Mouse (Mus musculus) kidney, postnatal 14 days (tissue): ENCODE data around the gene Mrpl42.
"Not testable (repeated sequence)": the region's sequence is repeated elsewhere in the genome, so short reads cannot be mapped to it uniquely, and the experiment has no call there.

Experiments
- DNase-seq: peaks from one replicate; pipeline ENCODE4 v3.0.0; 2022; ENCODE audit warnings: mixed read lengths

The Mrpl42 gene

GRCm38 (mm10) chr10:95501463-95502081, at the start of gene Mrpl42:
TSS of gene Mrpl42 (minus strand) at chr10:95501940.
- peak; percentile 93 for DNase-seq

GRCm38 (mm10) chr10:95550506-95550905, 48.8 kb upstream of the Mrpl42 start:
- DNase-seq, result no peak

- not testable (repeated sequence) for DNase-seq
Observed at GRCm38 (mm10) chr10:95549080-95549479, 47.3 kb upstream of the Mrpl42 start.

DNA sequence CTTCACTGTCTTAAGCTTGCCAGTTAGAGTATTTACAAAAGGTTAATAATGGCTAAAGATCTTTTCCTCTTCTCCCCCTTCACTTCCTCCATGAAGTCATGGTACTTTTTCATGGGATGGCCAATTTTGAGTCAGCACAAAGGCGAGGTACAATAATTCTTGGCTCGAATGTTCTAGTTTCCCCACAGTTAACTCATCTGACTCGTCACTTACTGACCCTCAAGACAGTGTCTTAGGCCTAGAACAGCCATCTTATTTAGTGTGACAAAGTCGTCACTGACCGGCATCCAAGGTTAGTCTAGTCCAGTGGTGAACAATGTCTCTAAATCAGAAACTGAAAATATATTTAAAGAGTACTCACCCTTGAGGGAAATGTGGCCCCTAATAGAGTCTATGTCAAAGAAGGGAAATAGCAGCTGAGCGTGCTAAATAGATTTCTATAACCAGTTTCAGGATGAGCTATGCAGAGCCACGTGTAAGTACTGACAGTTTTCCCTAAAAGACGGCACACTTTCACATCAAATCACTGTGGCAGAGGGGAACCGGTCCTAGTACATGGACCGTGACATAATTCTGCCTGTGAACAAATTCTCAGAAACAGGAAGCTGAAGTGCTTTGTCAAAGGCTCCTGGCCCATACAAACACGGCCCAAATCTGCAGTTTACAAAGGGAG, 46.5 kb upstream of the Mrpl42 start:
- DNase-seq, result no peak

- no peak for DNase-seq
Observed at GRCm38 (mm10) chr10:95546178-95546577, 44.4 kb upstream of the Mrpl42 start.

DNA sequence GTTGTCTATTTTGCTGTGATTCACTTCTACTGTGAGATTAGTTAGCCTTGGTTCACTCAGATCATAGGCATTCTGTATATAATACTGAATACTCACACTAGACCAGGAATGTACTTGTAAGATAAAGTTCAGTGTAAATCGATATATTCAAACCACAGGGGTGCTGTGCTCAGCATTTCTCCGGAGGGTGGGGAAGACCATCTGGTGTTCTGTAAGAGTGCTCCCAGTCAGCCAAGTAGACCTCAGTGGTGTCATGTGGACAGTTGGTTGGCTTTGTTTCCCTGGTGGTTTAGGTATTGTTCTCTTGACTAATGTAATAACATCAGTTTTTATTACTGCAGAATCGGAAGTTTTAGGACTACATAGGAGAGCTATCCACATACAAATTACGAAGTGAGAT, 43.3 kb upstream of the Mrpl42 start:
- no peak for DNase-seq

DNA sequence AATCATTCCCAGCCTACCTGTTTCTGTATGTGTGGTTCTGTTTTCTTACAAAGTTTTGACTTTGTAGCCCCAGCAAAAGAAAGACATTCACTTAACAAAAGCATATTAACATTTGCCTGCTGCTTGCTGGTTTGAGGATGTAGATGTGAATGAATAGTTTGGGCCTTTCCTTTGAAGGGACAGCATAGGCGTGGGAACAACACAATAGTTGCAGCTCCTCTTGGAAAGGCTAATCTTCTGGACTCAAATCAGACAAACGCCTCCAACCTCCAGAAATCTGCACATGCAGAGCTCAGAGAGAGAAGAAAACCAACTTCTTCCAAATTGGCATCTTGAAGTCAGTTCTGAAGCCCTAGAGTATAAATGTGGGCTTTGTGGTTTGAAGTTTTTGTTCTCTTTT, 42.9 kb upstream of the Mrpl42 start:
- no peak for DNase-seq

- DNase-seq, result peak; percentile 52
Observed at GRCm38 (mm10) chr10:95544004-95544403, 42.3 kb upstream of the Mrpl42 start.

DNA sequence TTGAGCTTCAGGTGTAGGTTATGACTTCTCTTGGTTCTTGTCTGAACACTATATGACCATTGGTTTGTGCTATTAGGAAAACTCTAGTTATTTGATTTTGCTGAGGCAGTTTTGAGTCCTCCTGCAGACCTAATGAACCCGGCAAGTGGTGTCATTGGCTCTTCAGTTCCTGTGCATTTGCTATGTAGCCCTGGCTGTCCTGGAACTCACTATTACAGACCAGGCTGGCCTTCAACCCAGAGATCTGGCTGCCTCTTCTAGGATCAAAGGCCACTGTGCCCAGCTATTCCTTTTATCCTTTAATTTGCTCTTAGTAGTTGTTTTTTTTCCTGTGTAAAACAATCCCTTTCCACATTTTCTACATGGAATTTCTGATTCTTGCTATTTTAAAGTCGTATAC, 41.6 kb upstream of the Mrpl42 start:
- no peak for DNase-seq

DNA sequence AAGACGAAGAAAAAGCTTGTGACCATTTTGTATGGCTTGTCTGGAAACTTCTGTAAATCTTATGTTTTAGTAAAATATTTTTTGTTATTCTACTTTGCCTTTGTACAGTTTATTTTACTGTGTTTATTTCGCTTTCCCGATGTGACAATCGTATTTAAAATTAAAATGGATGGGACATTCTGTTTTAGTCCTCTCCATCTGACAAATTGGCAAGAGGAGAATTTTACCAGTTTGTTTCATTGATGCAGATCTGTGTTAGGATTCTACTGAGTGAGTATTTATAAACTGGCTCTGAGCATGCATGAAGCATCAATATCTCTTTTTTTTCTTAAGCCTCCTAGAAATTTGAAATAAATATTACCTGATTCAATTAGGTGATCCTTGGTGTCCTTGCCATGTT, 41.2 kb upstream of the Mrpl42 start:
- no peak for DNase-seq

GRCm38 (mm10) chr10:95539841-95540240, 38.1 kb upstream of the Mrpl42 start:
- no peak for DNase-seq

DNA sequence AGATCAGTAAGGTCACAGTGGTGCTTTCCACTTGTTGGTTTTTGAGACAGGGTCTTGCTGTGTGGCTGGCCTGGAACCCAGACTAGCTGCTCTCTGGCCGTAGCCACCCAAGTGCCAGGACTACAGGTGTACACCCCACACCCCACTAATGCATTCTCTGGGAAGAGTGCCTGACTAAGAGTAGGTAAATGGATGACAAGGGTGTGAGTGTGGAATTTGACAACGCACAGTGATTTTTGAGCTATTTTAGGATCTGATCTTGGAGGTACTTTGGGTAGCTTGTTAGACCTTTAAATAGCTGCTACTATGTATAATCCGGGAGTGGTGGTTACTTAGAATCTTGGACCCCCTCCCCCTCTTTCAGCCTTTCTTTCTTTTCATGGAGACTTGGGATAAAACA, 37.5 kb upstream of the Mrpl42 start:
- DNase-seq, result no peak

DNA sequence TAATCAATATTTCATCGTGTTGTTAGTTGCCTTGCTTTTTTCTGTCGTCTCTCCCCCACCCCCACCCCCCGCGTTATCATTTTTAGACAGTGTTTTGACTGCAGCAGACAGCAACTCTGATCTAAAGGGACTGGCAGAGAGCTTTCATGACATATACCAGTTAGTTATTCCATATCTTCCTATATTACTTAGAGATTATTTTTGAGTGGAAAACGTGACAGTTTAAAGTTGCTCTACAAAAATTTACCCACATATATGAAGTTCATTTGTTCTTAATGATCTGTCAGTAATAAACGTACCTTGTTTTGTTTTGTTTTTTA, 34.4 kb upstream of the Mrpl42 start:
- DNase-seq, result no peak

DNA sequence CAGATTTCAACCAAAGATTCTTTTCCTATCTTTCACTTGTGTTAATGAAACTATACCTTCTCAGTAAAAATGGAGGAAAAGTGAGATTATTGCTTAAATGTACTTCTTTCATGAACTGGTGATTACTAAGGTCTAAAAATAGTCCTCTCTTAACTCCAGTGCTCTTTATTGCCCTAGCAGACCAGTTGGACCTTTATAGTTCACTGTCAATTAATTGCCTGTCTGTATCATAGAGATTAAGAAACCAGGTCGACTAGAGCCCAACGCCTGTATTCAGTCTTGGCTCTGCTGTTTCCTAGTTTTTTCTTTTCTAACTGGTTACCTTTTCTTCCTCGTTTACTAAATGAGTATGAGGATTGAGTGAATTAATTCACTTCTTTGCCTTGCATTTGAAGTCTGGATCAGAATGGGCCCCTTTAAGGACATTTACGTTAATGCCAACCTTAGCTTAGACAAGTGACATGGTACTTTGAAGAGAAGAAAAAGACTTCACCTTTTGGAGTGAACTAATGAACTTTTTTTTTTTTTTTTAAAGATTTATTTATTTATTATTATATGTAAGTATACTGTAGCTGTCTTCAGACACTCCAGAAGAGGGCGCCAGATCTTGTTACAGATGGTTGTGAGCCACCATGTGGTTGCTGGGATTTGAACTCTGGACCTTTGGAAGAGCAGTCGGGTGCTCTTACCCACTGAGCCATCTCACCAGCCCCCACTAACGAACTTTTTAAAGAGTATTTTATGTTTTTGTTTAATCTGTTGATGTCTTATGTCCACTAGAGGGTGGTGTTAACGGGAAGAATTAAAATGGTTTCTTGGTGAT, 33.9 kb upstream of the Mrpl42 start:
- no peak for DNase-seq

GRCm38 (mm10) chr10:95533382-95533781, 31.6 kb upstream of the Mrpl42 start:
- DNase-seq, result peak; percentile 53

GRCm38 (mm10) chr10:95532916-95533315, 31.2 kb upstream of the Mrpl42 start:
- DNase-seq, result no peak

- DNase-seq, result no peak
Observed at GRCm38 (mm10) chr10:95530551-95531121, 28.9 kb upstream of the Mrpl42 start.

GRCm38 (mm10) chr10:95526495-95527122, 24.9 kb upstream of the Mrpl42 start:
- DNase-seq, result no peak

DNA sequence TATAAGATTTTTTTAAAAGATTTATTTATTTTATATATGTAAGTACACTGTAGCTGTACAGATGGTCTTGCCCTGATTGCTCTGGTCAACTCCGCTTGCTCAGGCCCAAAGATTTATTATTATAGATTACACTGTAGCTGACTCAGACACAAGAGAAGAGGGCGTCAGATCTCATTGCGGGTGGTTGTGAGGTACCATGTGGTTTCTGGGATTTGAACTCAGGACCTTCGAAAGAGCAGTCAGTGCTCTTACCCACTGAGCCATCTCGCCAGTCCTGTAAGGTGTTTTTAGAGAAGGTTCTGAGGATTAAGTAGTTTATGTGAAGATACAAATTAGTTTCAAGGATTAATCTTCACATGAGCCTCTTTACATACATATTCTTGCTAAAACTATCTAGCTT, 24.1 kb upstream of the Mrpl42 start:
- DNase-seq, result no peak

DNA sequence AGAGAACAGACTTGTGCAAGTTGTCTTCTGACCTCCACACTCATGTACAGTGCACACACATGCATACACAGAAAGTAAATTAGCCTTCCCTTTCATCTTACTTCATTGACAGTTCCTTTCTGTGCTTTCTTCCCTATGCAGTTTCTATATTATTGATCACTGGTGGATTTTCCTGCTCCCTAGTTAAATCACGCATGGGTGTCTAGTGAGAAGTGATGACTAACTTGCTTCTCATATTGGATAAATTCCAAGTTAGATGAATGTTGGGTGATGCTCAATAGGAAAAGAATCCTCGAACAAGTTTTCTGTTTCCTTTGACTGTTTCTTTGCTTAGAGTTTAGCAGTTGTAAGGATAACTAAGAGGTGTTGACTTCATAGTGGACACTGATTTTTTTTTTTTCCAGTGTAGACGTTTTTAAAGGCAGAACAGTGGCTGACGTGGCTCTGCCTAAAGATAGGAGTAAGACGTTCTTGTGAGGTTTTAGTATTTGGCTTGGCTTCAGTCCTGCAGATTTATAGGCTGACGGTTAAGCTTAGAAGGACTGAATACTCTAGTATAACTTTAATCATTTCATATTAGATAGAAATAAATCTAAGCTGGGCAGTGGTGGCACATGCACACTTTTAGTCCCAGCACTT, 23.4 kb upstream of the Mrpl42 start:
- DNase-seq, result no peak

DNA sequence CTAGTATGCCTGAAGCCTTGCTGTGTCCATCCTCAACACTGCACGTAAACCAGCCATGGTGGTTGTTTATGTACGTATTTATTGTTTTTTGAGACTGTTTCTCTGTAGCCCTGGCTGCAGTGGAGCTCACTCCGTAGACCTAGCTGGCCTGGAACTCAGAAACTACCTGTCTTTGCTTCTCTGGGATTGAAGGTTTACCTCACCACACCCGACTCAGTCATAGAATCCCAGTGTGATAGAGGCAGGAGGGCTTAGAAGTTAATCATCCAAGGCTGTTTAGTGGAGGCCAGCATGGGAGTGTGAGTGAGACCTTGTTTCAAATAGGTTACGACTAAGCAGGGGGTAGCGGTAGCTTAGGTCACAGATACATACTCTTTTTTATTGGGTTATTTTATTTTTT, 15.9 kb upstream of the Mrpl42 start:
- no peak for DNase-seq

- DNase-seq, result peak; percentile 61
Observed at GRCm38 (mm10) chr10:95515293-95515931, 13.7 kb upstream of the Mrpl42 start.
